Mouse (Mus musculus) myocyte (in vitro differentiated cells): ENCODE results near the gene Slco2b1.

Experiments used
- CEBPB ChIP-seq: IDR thresholded peaks from 2 replicates; pipeline ENCODE4 v1.6.1; 2011; ENCODE audit warnings: mild to moderate bottlenecking, moderate library complexity; ENCODE audit not compliant: poor library complexity, insufficient read depth, severe bottlenecking
- MAX ChIP-seq: IDR thresholded peaks from one replicate; pipeline ENCODE4 v1.6.1; 2011; ENCODE audit warnings: low read depth, mild to moderate bottlenecking, control low read depth
- MYOG ChIP-seq, 3 experiments: IDR thresholded peaks; one replicate each; pipeline ENCODE4 v1.6.1; 2011; ENCODE audit warnings: control low read depth in 2 of 3, low read depth in 2 of 3, mild to moderate bottlenecking in 2 of 3; ENCODE audit not compliant: insufficient read length in 2 of 3, control insufficient read depth in 1 of 3, insufficient read depth in 1 of 3
- POLR2A ChIP-seq: IDR thresholded peaks from one replicate; pipeline ENCODE4 v1.6.1; 2011; ENCODE audit warnings: low read depth, mild to moderate bottlenecking, control low read depth, moderate library complexity; ENCODE audit not compliant: insufficient read length
- POLR2AphosphoS2 ChIP-seq: IDR thresholded peaks from one replicate; pipeline ENCODE4 v1.6.1; 2011; ENCODE audit warnings: low read depth, control low read depth; ENCODE audit not compliant: insufficient read length
- SRF ChIP-seq: IDR thresholded peaks from one replicate; pipeline ENCODE4 v1.6.1; 2011; ENCODE audit warnings: low read depth; ENCODE audit not compliant: control insufficient read depth, insufficient read length
- TCF12 ChIP-seq: IDR thresholded peaks from one replicate; pipeline ENCODE4 v1.6.1; 2011; ENCODE audit warnings: mild to moderate bottlenecking, control low read depth; ENCODE audit not compliant: poor library complexity, insufficient read depth, severe bottlenecking
- USF1 ChIP-seq: IDR thresholded peaks from one replicate; pipeline ENCODE4 v1.6.1; 2011; ENCODE audit warnings: low read depth, mild to moderate bottlenecking, control low read depth, moderate library complexity

DNA sequence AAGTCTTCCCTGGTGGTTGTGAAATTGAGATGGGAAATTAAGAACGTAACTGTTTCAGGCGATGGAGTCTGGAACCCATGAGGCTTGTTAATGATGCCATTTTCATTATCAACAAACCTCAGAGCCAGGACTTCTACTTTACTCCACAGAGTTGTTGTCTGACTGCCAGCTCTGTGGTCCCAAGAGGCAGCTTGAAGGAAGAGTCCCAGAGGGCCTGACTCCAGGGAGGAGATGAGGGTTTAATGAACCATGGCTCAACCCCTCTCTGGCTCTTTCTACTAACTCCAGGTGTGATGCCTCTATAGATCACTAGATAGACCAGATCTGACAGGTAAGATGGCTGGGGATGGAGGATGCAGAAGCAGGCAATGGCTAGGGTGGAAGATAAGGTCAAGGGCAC, 18.8 kb upstream of the Slco2b1 start, which contains the start of gene Olfr520:
- TF ChIP-seq USF1 = no peak
- no peak for TF ChIP-seq POLR2A
- no peak for TF ChIP-seq TCF12
- TF ChIP-seq MAX = no peak
- no peak for TF ChIP-seq POLR2AphosphoS2
- no peak for TF ChIP-seq MYOG (IDR thresholded peaks at IDR 0.05; ENCODE audit: control insufficient read depth in 1 of 3, insufficient read depth in 1 of 3, insufficient read length in 2 of 3, low read depth in 2 of 3)
- no peak for TF ChIP-seq CEBPB
- TF ChIP-seq SRF = no peak
